10 mouse cellular contexts compared by ENCODE assay signal in genomic region chr1:65176912-65177311, GRCm38 (mm10). TPM values are rescaled to one million over a fixed set of nuclear protein-coding genes. Genes with fewer than 3 reads are reported as not detected.
A peak's percentile ranks its signal among the peaks of the same experiment; 100 is the strongest.
DNase-seq lines count a peak whose midpoint lies in the region; ATAC-seq and TF ChIP-seq lines count a peak whose summit lies in the region.
"Had no signal": no experiment of that assay in that cellular context is flagged by ENCODE, and none has a peak within 500 bp of the region (broad histone marks: within the 10 kb centered on the region; RNA-seq: fewer than 3 reads in every experiment).

No protein-coding gene starts in this region.

- DNase-seq in gastrocnemius, adult 18-20 months (ENCODE audit: low spot score): peak; percentile 26
- no peak for DNase-seq in gastrocnemius, postnatal 4 days (ENCODE audit: low spot score in 2 of 2)
- no peak for DNase-seq in lung, postnatal 10 days
- DNase-seq in right cerebral cortex, postnatal 14 days: no peak
- DNase-seq in right cerebral cortex, postnatal 36 days (ENCODE audit: low spot score in 2 of 2): no peak
- DNase-seq: cerebellum, adult 8-10 months; left cerebral cortex, postnatal 4 days had no signal

- H3K9ac ChIP-seq in lung, embryonic 15.5 days: no peak overlapping the region
- no peak overlapping the region for H3K9ac ChIP-seq in intestine, postnatal 0 days (ENCODE audit: low read depth, low read length)
- H3K9ac ChIP-seq in neural tube, embryonic 13.5 days: no peak overlapping the region

- no peak overlapping the region for H3K27ac ChIP-seq in lung, embryonic 15.5 days
- H3K27ac ChIP-seq in intestine, postnatal 0 days (ENCODE audit: low read depth, low read length): no peak overlapping the region
- no peak overlapping the region for H3K27ac ChIP-seq in neural tube, embryonic 13.5 days (replicated peaks)

- H3K36me3 ChIP-seq in lung, embryonic 15.5 days: 0 out of 2 replicates have a peak, but pooled peaks cover 4% of the 10 kb centered on the region
- peaks cover 15% of the 10 kb centered on the region; the same call in 1 of the 2 replicates for H3K36me3 ChIP-seq in intestine, postnatal 0 days (ENCODE audit: control insufficient read depth, insufficient read depth)
- peaks cover 24% of the 10 kb centered on the region for H3K36me3 ChIP-seq in neural tube, embryonic 13.5 days

- no peak for TF ChIP-seq CTCF in intestine, postnatal 0 days (IDR thresholded peaks at IDR 0.05; ENCODE audit: low read depth)

- H3K4me2 ChIP-seq in lung, embryonic 15.5 days: peak overlapping the region; percentile 17; the same call in 1 of the 2 replicates
- peak overlapping the region; percentile 81 for H3K4me2 ChIP-seq in intestine, postnatal 0 days (replicated peaks; ENCODE audit: low read depth)
- peak overlapping the region; percentile 66 for H3K4me2 ChIP-seq in neural tube, embryonic 13.5 days

- H3K27me3 ChIP-seq in lung, embryonic 15.5 days: no peaks in the 10 kb centered on the region
- H3K27me3 ChIP-seq in intestine, postnatal 0 days (replicated peaks; ENCODE audit: control insufficient read depth, insufficient read depth, low read length): no peaks in the 10 kb centered on the region
- H3K27me3 ChIP-seq in neural tube, embryonic 13.5 days: no peaks in the 10 kb centered on the region

- peak overlapping the region; percentile 72; the same call in 1 of the 2 replicates for H3K4me3 ChIP-seq in lung, embryonic 15.5 days
- H3K4me3 ChIP-seq in intestine, postnatal 0 days (ENCODE audit: low read depth, low read length): no peak overlapping the region
- no peak overlapping the region for H3K4me3 ChIP-seq in neural tube, embryonic 13.5 days

- 34% methylated on average over 5 of the region's 5 CpGs for whole genome bisulfite sequencing in lung, embryonic 15.5 days
- WGBS in intestine, postnatal 0 days: 30% methylated on average over 5 of the region's 5 CpGs
- WGBS in neural tube, embryonic 13.5 days: 89% methylated on average over 5 of the region's 5 CpGs

- peaks cover 19% of the 10 kb centered on the region for H3K4me1 ChIP-seq in lung, embryonic 15.5 days
- 0 out of 2 replicates have a peak, but pooled peaks cover 6% of the 10 kb centered on the region for H3K4me1 ChIP-seq in intestine, postnatal 0 days (replicated peaks; ENCODE audit: control insufficient read depth, insufficient read depth, low read length)
- H3K4me1 ChIP-seq in neural tube, embryonic 13.5 days (replicated peaks): peaks cover 45% of the 10 kb centered on the region

- no peak for ATAC-seq in lung, embryonic 15.5 days (ENCODE audit: borderline replicate concordance, extremely low read depth, low FRiP score, low TSS enrichment)
- no peak for ATAC-seq in intestine, postnatal 0 days
- ATAC-seq in neural tube, embryonic 13.5 days (ENCODE audit: low read depth): no peak

- no peaks in the 10 kb centered on the region for H3K9me3 ChIP-seq in lung, embryonic 15.5 days
- no peaks in the 10 kb centered on the region for H3K9me3 ChIP-seq in intestine, postnatal 0 days (ENCODE audit: control insufficient read depth)
- no peaks in the 10 kb centered on the region for H3K9me3 ChIP-seq in neural tube, embryonic 13.5 days

RNA-seq across cellular contexts. Expression of gene Idh1, which starts 9.4 kb away (rescaled TPM):
- 10 to 100 TPM; 13.4 to 19.4 TPM for total RNA-seq in gastrocnemius, adult 18-20 months (2021)
- total RNA-seq in gastrocnemius, postnatal 4 days (2021): 10 to 100 TPM; 58.4 to 60.6 TPM
- polyA plus RNA-seq in lung, embryonic 15.5 days (2015; fragmentation: Nextera tagmentation; extraction: Ambion mirVana): 115 and 119 TPM in 2 replicates
- 254 and 260 TPM in 2 replicates for polyA plus RNA-seq in intestine, postnatal 0 days (2015; fragmentation: Nextera tagmentation; extraction: Ambion mirVana)
- 473 and 478 TPM in 2 replicates for polyA plus RNA-seq in neural tube, embryonic 13.5 days (2015; fragmentation: Nextera tagmentation; extraction: Ambion mirVana)

RNA-seq across cellular contexts. Expression of gene Pikfyve, which starts 9.6 kb away (rescaled TPM):
- total RNA-seq in gastrocnemius, adult 18-20 months (2021): 1 to 10 TPM; 5.1 to 5.5 TPM
- 10 to 100 TPM; 16.4 to 18.6 TPM for total RNA-seq in gastrocnemius, postnatal 4 days (2021)
- polyA plus RNA-seq in lung, embryonic 15.5 days (2015; fragmentation: Nextera tagmentation; extraction: Ambion mirVana): 8.7 and 8.9 TPM in 2 replicates
- polyA plus RNA-seq in intestine, postnatal 0 days (2015; fragmentation: Nextera tagmentation; extraction: Ambion mirVana): 6.7 TPM in 2 replicates
- 10.6 and 11.4 TPM in 2 replicates for polyA plus RNA-seq in neural tube, embryonic 13.5 days (2015; fragmentation: Nextera tagmentation; extraction: Ambion mirVana)

RNA-seq across cellular contexts. Expression of gene D630023F18Rik, which starts 53.9 kb away (rescaled TPM):
- total RNA-seq in gastrocnemius, adult 18-20 months (2021): not detected
- total RNA-seq in gastrocnemius, postnatal 4 days (2021): not detected
- 0.20 and 0.27 TPM in 2 replicates for polyA plus RNA-seq in lung, embryonic 15.5 days (2015; fragmentation: Nextera tagmentation; extraction: Ambion mirVana)
- polyA plus RNA-seq in intestine, postnatal 0 days (2015; fragmentation: Nextera tagmentation; extraction: Ambion mirVana): 0.26 and 0.56 TPM in 2 replicates
- polyA plus RNA-seq in neural tube, embryonic 13.5 days (2015; fragmentation: Nextera tagmentation; extraction: Ambion mirVana): 0.34 and 0.38 TPM in 2 replicates

RNA-seq across cellular contexts. Expression of gene Gm28845, which starts 57.6 kb away (rescaled TPM):
- total RNA-seq in gastrocnemius, adult 18-20 months (2021): not detected
- not detected for total RNA-seq in gastrocnemius, postnatal 4 days (2021)
- polyA plus RNA-seq in lung, embryonic 15.5 days (2015; fragmentation: Nextera tagmentation; extraction: Ambion mirVana): not detected in 2 replicates
- polyA plus RNA-seq in intestine, postnatal 0 days (2015; fragmentation: Nextera tagmentation; extraction: Ambion mirVana): not detected in 2 replicates
- not detected in 2 replicates for polyA plus RNA-seq in neural tube, embryonic 13.5 days (2015; fragmentation: Nextera tagmentation; extraction: Ambion mirVana)

Comparison
In these comparisons a context has a peak if more than half of its experiments do, and no peak if none do; other contexts are left out.
1. H3K4me2 ChIP-seq: peak in every context shown above with its lines; median percentile 81 in intestine, postnatal 0 days; 66 in neural tube, embryonic 13.5 days; 17 in lung, embryonic 15.5 days.